Mouse (Mus musculus) liver, embryonic 14.5 days (tissue): ENCODE measurements around the gene Shisa6. TPM values are rescaled to one million over a fixed set of nuclear protein-coding genes. Genes with fewer than 3 reads are reported as not detected.

Source experiments
- ATAC-seq: fragments of 200-750 bp; cut with Nextera tagmentation; 2 replicates; pipeline ENCODE4 v1.8.0; 2017; ENCODE audit warnings: moderate number of reproducible peaks, mild to moderate bottlenecking, moderate library complexity; ENCODE audit not compliant: insufficient read depth
- DNase-seq, 3 experiments: peaks; one replicate each; pipeline ENCODE4 v3.0.0-alpha.2; 2012 to 2013; ENCODE audit warnings: low read depth in 3 of 3, low spot score in 3 of 3
- H3K27ac ChIP-seq: fragments of 300-500 bp; sonication (generic); 2 replicates; pipeline ENCODE4 v1.5.1; 2014; ENCODE audit warnings: moderate library complexity, mild to moderate bottlenecking, control low read depth, inconsistent platforms
- H3K27me3 ChIP-seq: fragments of 300-500 bp; sonication (generic); 2 replicates; pipeline ENCODE4 v1.6.1; 2014; ENCODE audit warnings: mild to moderate bottlenecking, low read length, moderate library complexity; ENCODE audit not compliant: control insufficient read depth, insufficient read depth
- H3K36me3 ChIP-seq: fragments of 300-500 bp; sonication (generic); replicated peaks from 2 replicates; pipeline ENCODE4 v1.6.1; 2014; ENCODE audit warnings: low read depth; ENCODE audit not compliant: control insufficient read depth, insufficient read depth
- H3K4me1 ChIP-seq, 2 experiments: fragments of 200-500 bp in 1 of 2; fragments of 300-500 bp in 1 of 2; sonication (generic) in 1 of 2; replicated peaks; 2 replicates each; pipeline ENCODE4 v1.6.1; 2012 to 2014; ENCODE audit warnings: antibody characterized with exemption in 1 of 2, inconsistent platforms in 1 of 2, low read length in 1 of 2; ENCODE audit not compliant: control insufficient read depth in 2 of 2, insufficient read depth in 2 of 2
- H3K4me2 ChIP-seq: fragments of 300-500 bp; sonication (generic); 2 replicates; pipeline ENCODE4 v1.6.1; 2014; ENCODE audit warnings: low read depth, mild to moderate bottlenecking, control low read depth, moderate library complexity
- H3K4me3 ChIP-seq, 2 experiments: fragments of 200-500 bp in 1 of 2; fragments of 300-500 bp in 1 of 2; sonication (generic) in 1 of 2; 2 replicates each; pipeline ENCODE4 v1.5.1; 2012 to 2014; ENCODE audit warnings: low read depth in 2 of 2, low read length in 2 of 2, mild to moderate bottlenecking in 2 of 2, control low read depth in 1 of 2, inconsistent platforms in 1 of 2, moderate library complexity in 1 of 2; ENCODE audit not compliant: insufficient read depth in 1 of 2
- H3K9ac ChIP-seq: fragments of 300-500 bp; sonication (generic); replicated peaks from 2 replicates; pipeline ENCODE4 v1.6.1; 2014; ENCODE audit warnings: mild to moderate bottlenecking, control low read depth, moderate library complexity
- H3K9me3 ChIP-seq: fragments of 300-500 bp; sonication (generic); 2 replicates; pipeline ENCODE4 v1.6.1; 2016; ENCODE audit warnings: low read length, mixed read lengths; ENCODE audit not compliant: control insufficient read depth
- CTCF ChIP-seq: IDR thresholded peaks from 2 replicates; pipeline ENCODE4 v1.5.1; 2016; ENCODE audit warnings: antibody characterized with exemption, low read depth, control low read depth
- EP300 ChIP-seq: IDR thresholded peaks from 2 replicates; pipeline ENCODE4 v1.6.1; 2016; ENCODE audit warnings: antibody characterized with exemption, low read depth
- WGBS: fragments of 180-500 bp; shearing (Covaris S2); extraction: QIAGEN DNeasy Blood & Tissue Kit; methylation state at CpG from one replicate; pipeline ENCODE4 v1.1.7; 2014; ENCODE audit not compliant: insufficient replicate concordance; 5-methylcytosine and 5-hydroxymethylcytosine counted together
- polyA plus RNA-seq, 2 experiments: library from polyadenylated mRNA; depleted of rRNA in 1 of 2; stranded (reverse) in 1 of 2; unstranded in 1 of 2; fragments of >200 nt; fragmentation: Nextera tagmentation in 1 of 2; extraction: Ambion mirVana in 1 of 2; gene quantifications; 2 replicates each; pipeline versions ENCODE4 v1.2.1 to v1.2.3; 2012 to 2014

Shisa6 gene
- polyA plus RNA-seq, 2 experiments = under 0.01 TPM; not detected in 1

- no peak overlapping the region for H3K4me3 ChIP-seq
- H3K36me3 ChIP-seq = no peaks in the 10 kb centered on the region
- 44% methylated on average over 9 of the region's 9 CpGs for WGBS
- H3K9ac ChIP-seq = no peak overlapping the region
- H3K27ac ChIP-seq = no peak overlapping the region
- H3K27me3 ChIP-seq = no peaks in the 10 kb centered on the region
- no peaks in the 10 kb centered on the region for H3K4me1 ChIP-seq
- DNase-seq (no peak), ATAC-seq (no peak)
- no peak overlapping the region for H3K4me2 ChIP-seq
- H3K9me3 ChIP-seq = no peaks in the 10 kb centered on the region
- TF ChIP-seq EP300 (no peak), CTCF (no peak)
These were observed 29.5 kb downstream of the Shisa6 start for GRCm38 (mm10) chr11:66496235-66496634.

- TF ChIP-seq CTCF (no peak), EP300 (no peak)
- no peaks in the 10 kb centered on the region for H3K36me3 ChIP-seq
- H3K4me1 ChIP-seq = no peaks in the 10 kb centered on the region
- no peak overlapping the region for H3K4me2 ChIP-seq
- no peak overlapping the region for H3K27ac ChIP-seq
- H3K27me3 ChIP-seq = no peaks in the 10 kb centered on the region
- H3K9me3 ChIP-seq = no peaks in the 10 kb centered on the region
- DNase-seq (no peak), ATAC-seq (no peak)
- 55% methylated on average over 3 of the region's 3 CpGs for WGBS
- H3K9ac ChIP-seq = no peak overlapping the region
- no peak overlapping the region for H3K4me3 ChIP-seq
These were observed 31.4 kb downstream of the Shisa6 start for GRCm38 (mm10) chr11:66494391-66494790.

- Histone ChIP-seq H3K4me3 (no peak overlapping the region), H3K36me3 (no peaks in the 10 kb centered on the region), H3K4me2 (no peak overlapping the region), H3K27me3 (no peaks in the 10 kb centered on the region), H3K9me3 (no peaks in the 10 kb centered on the region), H3K4me1 (no peaks in the 10 kb centered on the region), H3K27ac (no peak overlapping the region), H3K9ac (no peak overlapping the region)
- no peak for ATAC-seq
- DNase-seq = no peak
- 54% methylated on average over 4 of the region's 4 CpGs for WGBS
- no peak for TF ChIP-seq EP300
- no peak for TF ChIP-seq CTCF
These were observed 38.0 kb downstream of the Shisa6 start for GRCm38 (mm10) chr11:66487765-66488164.

- TF ChIP-seq EP300 = no peak
- TF ChIP-seq CTCF = no peak
- ATAC-seq (no peak), DNase-seq (no peak)
- Histone ChIP-seq H3K4me3 (no peak overlapping the region), H3K9ac (no peak overlapping the region), H3K27ac (no peak overlapping the region), H3K4me1 (no peaks in the 10 kb centered on the region), H3K36me3 (no peaks in the 10 kb centered on the region), H3K9me3 (no peaks in the 10 kb centered on the region), H3K4me2 (no peak overlapping the region), H3K27me3 (no peaks in the 10 kb centered on the region)
- WGBS = 51% methylated on average over 6 of the region's 6 CpGs
These were observed 43.3 kb downstream of the Shisa6 start for GRCm38 (mm10) chr11:66482501-66482900.

- no peak overlapping the region for H3K4me3 ChIP-seq
- no peak overlapping the region for H3K9ac ChIP-seq
- TF ChIP-seq CTCF = no peak
- no peak for TF ChIP-seq EP300
- no peak overlapping the region for H3K4me2 ChIP-seq
- H3K27ac ChIP-seq = no peak overlapping the region
- WGBS = 45% methylated on average over 5 of the region's 5 CpGs
- H3K36me3 ChIP-seq = no peaks in the 10 kb centered on the region
- ATAC-seq (no peak), DNase-seq (no peak)
- H3K9me3 ChIP-seq = no peaks in the 10 kb centered on the region
- H3K4me1 ChIP-seq = no peaks in the 10 kb centered on the region
- H3K27me3 ChIP-seq = no peaks in the 10 kb centered on the region
These were observed 83.1 kb downstream of the Shisa6 start for GRCm38 (mm10) chr11:66442631-66443030.
